Mouse (Mus musculus) forebrain, postnatal 0 days (tissue): ENCODE results near the gene Tmem8b. TPM values are rescaled to one million over a fixed set of nuclear protein-coding genes. Genes with fewer than 3 reads are reported as not detected.

Experiments
- ATAC-seq: fragments of 200-750 bp; cut with Nextera tagmentation; 2 replicates; pipeline ENCODE4 v1.8.0; 2017; ENCODE audit warnings: mild to moderate bottlenecking, moderate library complexity
- DNase-seq: peaks from one replicate; pipeline ENCODE4 v3.0.0-alpha.2; 2015
- H3K27ac ChIP-seq: fragments of 300-500 bp; sonication (generic); 2 replicates; pipeline ENCODE4 v1.5.1; 2014; ENCODE audit warnings: low read depth, mild to moderate bottlenecking, antibody characterized with exemption, low read length, moderate library complexity, mixed read lengths
- H3K27me3 ChIP-seq: fragments of 300-500 bp; sonication (generic); 2 replicates; pipeline ENCODE4 v1.6.1; 2014; ENCODE audit warnings: mild to moderate bottlenecking, low read length, mixed read lengths; ENCODE audit not compliant: insufficient read depth
- H3K36me3 ChIP-seq: fragments of 300-500 bp; sonication (generic); 2 replicates; pipeline ENCODE4 v1.6.1; 2014; ENCODE audit warnings: mild to moderate bottlenecking, moderate library complexity; ENCODE audit not compliant: insufficient read depth
- H3K4me1 ChIP-seq: fragments of 300-500 bp; sonication (generic); 2 replicates; pipeline ENCODE4 v1.6.1; 2014; ENCODE audit warnings: antibody characterized with exemption; ENCODE audit not compliant: insufficient read depth
- H3K4me2 ChIP-seq: fragments of 300-500 bp; sonication (generic); 2 replicates; pipeline ENCODE4 v1.6.1; 2014; ENCODE audit warnings: low read depth, mild to moderate bottlenecking, moderate library complexity
- H3K4me3 ChIP-seq: fragments of 300-500 bp; sonication (generic); 2 replicates; pipeline ENCODE4 v1.5.1; 2014; ENCODE audit warnings: low read depth, low read length, mixed read lengths
- H3K9ac ChIP-seq: fragments of 300-500 bp; sonication (generic); 2 replicates; pipeline ENCODE4 v1.6.1; 2014; ENCODE audit warnings: mild to moderate bottlenecking
- H3K9me3 ChIP-seq: fragments of 300-500 bp; sonication (generic); 2 replicates; pipeline ENCODE4 v1.6.1; 2016; ENCODE audit warnings: low read length
- CTCF ChIP-seq: sonication (generic); IDR thresholded peaks from 2 replicates; pipeline ENCODE4 v1.5.1; 2016; ENCODE audit warnings: antibody characterized with exemption, control low read depth, low read depth
- WGBS: fragments of 180-500 bp; shearing (Covaris S2); extraction: QIAGEN DNeasy Blood & Tissue Kit; methylation state at CpG from one replicate; pipeline ENCODE4 v1.1.7; 2014; 5-methylcytosine and 5-hydroxymethylcytosine counted together
- polyA plus RNA-seq: library from polyadenylated mRNA; unstranded; fragments of >200 nt; fragmentation: Nextera tagmentation; extraction: Ambion mirVana; gene quantifications from 2 replicates; pipeline ENCODE4 v1.2.1, GENCODE M21; 2015
- total RNA-seq: library from RNA; depleted of rRNA; stranded (reverse); fragments of >200 nt; gene quantifications from 2 replicates; pipeline ENCODE4 v1.2.3, GENCODE M21; 2014

The Tmem8b gene
- total and polyA plus RNA-seq, 2 experiments from 2014 or later: 14.1 to 27.4 TPM

DNA sequence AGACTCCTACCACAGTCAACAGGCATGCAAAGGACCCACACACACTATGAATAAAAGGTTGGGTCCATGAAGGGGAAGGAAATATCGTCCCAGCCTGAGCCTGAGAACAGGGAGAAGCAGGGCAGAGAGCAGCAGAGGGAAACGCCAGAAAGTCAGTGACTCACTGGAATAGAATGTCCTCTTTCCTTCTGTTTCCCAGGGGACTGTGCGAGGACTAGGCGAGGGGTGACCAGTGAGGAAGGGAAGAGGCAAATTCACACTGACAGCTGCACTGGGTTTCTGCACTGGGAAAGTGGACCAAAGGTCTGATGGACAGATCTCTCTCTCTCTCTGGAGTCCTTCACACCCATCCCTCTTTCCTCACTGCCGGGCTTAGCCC lies 59.8 kb downstream of the Tmem8b start:
- H3K4me2 ChIP-seq: no peak overlapping the region
- no peak overlapping the region for H3K27ac ChIP-seq
- TF ChIP-seq CTCF: no peak
- 55% methylated on average over 5 of the region's 5 CpGs for WGBS
- DNase-seq (no peak), ATAC-seq (no peak)
- H3K27me3 ChIP-seq: no peaks in the 10 kb centered on the region
- H3K4me1 ChIP-seq: no peaks in the 10 kb centered on the region
- no peak overlapping the region for H3K9ac ChIP-seq
- no peaks in the 10 kb centered on the region for H3K36me3 ChIP-seq
- H3K4me3 ChIP-seq: no peak overlapping the region
- no peaks in the 10 kb centered on the region for H3K9me3 ChIP-seq

DNA sequence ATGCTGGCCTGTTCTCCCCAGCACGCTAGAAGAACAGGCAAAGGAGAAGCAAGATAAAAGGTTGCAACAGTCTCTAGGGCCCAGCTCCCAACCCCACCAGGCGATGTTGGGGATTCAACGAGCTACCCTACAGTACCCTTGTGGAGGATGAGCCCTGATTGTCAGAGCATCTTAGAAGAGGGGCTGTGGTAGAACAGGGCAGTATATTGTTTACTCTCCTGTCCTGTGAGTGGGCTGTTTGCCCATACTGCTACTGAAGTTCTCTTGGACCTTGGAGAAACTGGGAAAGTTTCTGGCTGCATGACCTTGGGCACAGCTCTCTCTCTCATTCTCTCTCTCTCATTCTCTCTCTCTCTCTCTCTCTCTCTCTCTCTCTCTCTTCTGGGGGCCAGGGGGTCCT lies 60.4 kb downstream of the Tmem8b start:
- Histone ChIP-seq H3K36me3 (no peaks in the 10 kb centered on the region), H3K9me3 (no peaks in the 10 kb centered on the region), H3K9ac (no peak overlapping the region), H3K27ac (no peak overlapping the region), H3K4me1 (no peaks in the 10 kb centered on the region), H3K27me3 (no peaks in the 10 kb centered on the region), H3K4me3 (no peak overlapping the region), H3K4me2 (no peak overlapping the region)
- WGBS: 71% methylated on average over 3 of the region's 3 CpGs
- no peak for TF ChIP-seq CTCF
- ATAC-seq (no peak), DNase-seq (no peak)

DNA sequence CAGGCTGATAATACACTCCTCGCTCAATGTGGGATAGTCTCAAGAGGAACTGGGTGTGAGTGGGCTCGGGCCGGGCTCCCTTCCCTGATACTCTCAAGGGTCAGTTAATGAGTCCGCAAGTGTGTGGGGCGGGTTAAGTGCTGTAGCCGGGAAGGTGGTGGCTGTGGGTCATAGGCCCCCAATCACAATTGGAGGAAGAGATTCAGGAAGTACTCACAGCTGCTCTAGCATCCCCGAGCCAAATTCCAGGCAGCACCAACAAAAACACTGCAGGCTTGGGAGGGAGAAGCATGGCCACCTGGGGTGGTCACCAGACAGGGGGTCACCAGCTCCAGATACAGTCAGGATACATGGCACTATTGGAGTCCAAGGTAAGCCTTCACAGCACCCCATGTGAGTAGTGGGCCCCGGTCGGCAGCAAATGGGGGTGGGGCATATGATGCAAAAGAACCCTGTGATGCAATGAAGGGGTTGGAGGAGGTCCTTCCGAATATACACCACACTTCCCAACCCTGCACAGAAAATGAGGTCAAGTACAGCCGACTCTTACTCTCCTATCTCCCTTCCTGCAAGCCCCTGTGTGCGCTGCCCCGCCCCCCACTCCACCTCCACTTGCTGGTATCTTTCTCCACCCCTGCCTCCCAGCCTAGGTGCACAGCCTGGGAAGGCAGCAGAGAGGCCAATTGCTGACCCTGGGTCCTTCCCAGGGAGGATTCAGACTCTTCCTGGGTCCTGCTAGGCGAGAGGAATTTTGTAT lies 61.2 kb downstream of the Tmem8b start, which contains the start of gene Spaar:
Spaar (plus strand) TSS at position 241 of the 757 bp plus-strand sequence.
- WGBS: 74% methylated on average over 14 of the region's 14 CpGs
- TF ChIP-seq CTCF: no peak
- no peak within 1 kb of the TSS for H3K4me2 ChIP-seq
- H3K9ac ChIP-seq: no peak within 1 kb of the TSS
- no peaks in the 10 kb centered on the region for H3K4me1 ChIP-seq
- H3K27me3 ChIP-seq: no peaks in the 10 kb centered on the region
- ATAC-seq (no peak), DNase-seq (no peak)
- H3K9me3 ChIP-seq: no peaks in the 10 kb centered on the region
- H3K4me3 ChIP-seq: no peak within 1 kb of the TSS
- H3K36me3 ChIP-seq: no peaks in the 10 kb centered on the region
- H3K27ac ChIP-seq: no peak within 1 kb of the TSS

DNA sequence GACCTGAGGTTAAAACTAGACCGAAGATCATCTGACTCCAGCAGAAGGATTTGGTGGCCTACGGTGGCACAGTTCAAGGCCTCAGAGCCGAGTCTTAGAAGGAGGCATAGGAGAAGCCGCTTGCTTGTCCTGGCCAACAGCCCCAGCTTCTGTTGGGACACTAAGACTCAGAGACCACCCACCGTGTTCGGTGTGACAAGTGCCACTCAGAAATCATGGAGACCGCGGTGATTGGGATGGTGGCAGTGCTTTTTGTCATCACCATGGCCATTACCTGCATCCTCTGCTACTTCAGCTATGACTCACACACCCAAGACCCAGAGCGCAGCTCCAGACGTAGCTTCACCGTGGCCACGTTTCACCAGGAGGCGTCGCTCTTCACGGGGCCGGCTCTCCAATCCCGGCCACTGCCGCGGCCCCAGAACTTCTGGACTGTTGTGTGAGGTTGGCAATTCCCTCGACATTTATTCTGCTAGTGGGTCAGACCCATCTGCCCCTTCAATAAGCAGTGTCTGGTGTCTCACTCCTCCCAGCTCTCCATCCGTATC lies 62.1 kb downstream of the Tmem8b start:
- no peak overlapping the region for H3K9ac ChIP-seq
- no peak for ATAC-seq

DNA sequence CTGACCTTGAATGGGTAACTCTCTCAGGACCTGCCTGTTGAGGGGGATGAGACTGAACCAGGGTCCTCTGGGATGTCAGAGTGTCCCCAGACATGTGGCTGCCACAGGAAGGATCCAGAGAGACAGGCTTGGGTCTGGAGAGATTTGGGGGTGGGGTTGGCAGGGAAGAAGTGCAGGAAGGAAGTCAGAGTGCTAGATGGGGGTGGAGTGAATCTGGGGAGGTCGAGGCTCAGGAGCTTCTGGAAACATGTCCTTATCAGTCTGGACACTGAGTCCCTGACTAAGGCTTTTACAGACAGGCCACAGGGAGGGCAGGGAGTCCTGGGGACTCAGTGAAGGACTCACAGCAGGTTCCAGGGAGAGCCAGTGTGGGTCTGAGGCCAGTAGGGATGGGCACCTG lies 63.4 kb downstream of the Tmem8b start:
- H3K9ac ChIP-seq: no peak overlapping the region
- no peak overlapping the region for H3K4me3 ChIP-seq
- no peak overlapping the region for H3K27ac ChIP-seq
- no peak for ATAC-seq
- H3K4me1 ChIP-seq: no peaks in the 10 kb centered on the region
- TF ChIP-seq CTCF: no peak
- no peak for DNase-seq
- H3K4me2 ChIP-seq: no peak overlapping the region
- no peaks in the 10 kb centered on the region for H3K9me3 ChIP-seq
- WGBS: 25% methylated on average over 1 of the region's 1 CpGs
- H3K27me3 ChIP-seq: no peaks in the 10 kb centered on the region
- H3K36me3 ChIP-seq: no peaks in the 10 kb centered on the region

More for the DNA sequence above, 62.1 kb downstream of the Tmem8b start:
- 76% methylated on average over 21 of the region's 21 CpGs for WGBS
- Histone ChIP-seq H3K27me3 (no peaks in the 10 kb centered on the region), H3K4me1 (no peaks in the 10 kb centered on the region), H3K9me3 (no peaks in the 10 kb centered on the region), H3K4me3 (no peak overlapping the region), H3K36me3 (no peaks in the 10 kb centered on the region), H3K4me2 (no peak overlapping the region), H3K27ac (no peak overlapping the region)
- TF ChIP-seq CTCF: no peak
- no peak for DNase-seq

DNA sequence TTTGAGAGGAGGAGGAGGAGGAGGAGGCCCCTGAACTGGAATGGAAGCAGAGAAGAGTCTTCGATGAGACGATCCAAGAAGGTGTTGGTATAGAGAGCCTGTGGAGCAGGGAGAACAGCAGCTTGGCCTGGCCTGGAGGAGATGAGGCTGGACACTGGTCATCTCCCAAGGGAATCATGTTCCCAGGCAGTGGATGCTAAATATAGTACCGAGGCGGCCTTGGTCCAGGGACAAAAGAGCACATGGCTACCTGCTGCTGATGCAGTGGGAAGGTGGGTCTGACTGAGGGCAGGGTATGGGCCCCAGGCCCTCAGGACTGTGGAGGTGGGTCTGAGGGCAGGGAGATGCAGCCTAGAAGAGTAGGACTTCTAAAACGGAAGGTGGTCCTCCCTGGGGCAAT lies 64.4 kb downstream of the Tmem8b start:
- no peak overlapping the region for H3K9ac ChIP-seq
- no peaks in the 10 kb centered on the region for H3K9me3 ChIP-seq
- DNase-seq (no peak), ATAC-seq (no peak)
- H3K27me3 ChIP-seq: no peaks in the 10 kb centered on the region
- 87% methylated on average over 5 of the region's 5 CpGs for WGBS
- TF ChIP-seq CTCF: no peak
- H3K27ac ChIP-seq: no peak overlapping the region
- no peak overlapping the region for H3K4me2 ChIP-seq
- no peaks in the 10 kb centered on the region for H3K36me3 ChIP-seq
- H3K4me1 ChIP-seq: no peaks in the 10 kb centered on the region
- H3K4me3 ChIP-seq: no peak overlapping the region

DNA sequence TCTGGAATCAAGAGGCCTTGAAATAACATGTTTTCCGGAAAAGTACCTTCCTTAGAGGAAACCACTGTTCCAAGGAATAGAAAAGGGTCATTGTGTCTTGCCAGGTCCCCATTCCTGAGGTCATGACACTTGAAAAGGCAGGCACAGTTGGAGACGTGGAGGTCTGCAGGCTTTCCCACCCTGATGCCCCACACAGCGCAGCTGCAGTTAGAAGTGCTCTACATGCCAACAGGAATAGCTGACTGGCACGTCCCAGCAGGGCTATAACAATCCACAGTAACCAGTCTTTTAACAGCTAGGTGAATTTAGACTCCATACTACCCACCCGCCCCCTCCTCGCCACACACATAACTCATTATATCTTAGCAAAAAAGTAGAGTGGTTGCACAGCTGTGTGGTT lies 68.4 kb downstream of the Tmem8b start:
- DNase-seq: no peak
- H3K36me3 ChIP-seq: no peaks in the 10 kb centered on the region

More for the DNA sequence above, 68.4 kb downstream of the Tmem8b start:
- TF ChIP-seq CTCF: no peak
- no peak overlapping the region for H3K27ac ChIP-seq
- H3K9ac ChIP-seq: no peak overlapping the region
- WGBS: 59% methylated on average over 6 of the region's 6 CpGs
- H3K4me3 ChIP-seq: no peak overlapping the region
- no peaks in the 10 kb centered on the region for H3K4me1 ChIP-seq
- no peaks in the 10 kb centered on the region for H3K27me3 ChIP-seq
- ATAC-seq: no peak
- H3K4me2 ChIP-seq: no peak overlapping the region
- H3K9me3 ChIP-seq: no peaks in the 10 kb centered on the region
